Mouse (Mus musculus) spleen, postnatal 36 days (tissue): Measurements from ENCODE around the gene Tbc1d10a.

Source experiments
- DNase-seq, 2 experiments: peaks; one replicate each; pipeline ENCODE4 v3.0.0; 2022; ENCODE audit warnings: low spot score in 2 of 2, mixed read lengths in 1 of 2

The Tbc1d10a gene

DNA sequence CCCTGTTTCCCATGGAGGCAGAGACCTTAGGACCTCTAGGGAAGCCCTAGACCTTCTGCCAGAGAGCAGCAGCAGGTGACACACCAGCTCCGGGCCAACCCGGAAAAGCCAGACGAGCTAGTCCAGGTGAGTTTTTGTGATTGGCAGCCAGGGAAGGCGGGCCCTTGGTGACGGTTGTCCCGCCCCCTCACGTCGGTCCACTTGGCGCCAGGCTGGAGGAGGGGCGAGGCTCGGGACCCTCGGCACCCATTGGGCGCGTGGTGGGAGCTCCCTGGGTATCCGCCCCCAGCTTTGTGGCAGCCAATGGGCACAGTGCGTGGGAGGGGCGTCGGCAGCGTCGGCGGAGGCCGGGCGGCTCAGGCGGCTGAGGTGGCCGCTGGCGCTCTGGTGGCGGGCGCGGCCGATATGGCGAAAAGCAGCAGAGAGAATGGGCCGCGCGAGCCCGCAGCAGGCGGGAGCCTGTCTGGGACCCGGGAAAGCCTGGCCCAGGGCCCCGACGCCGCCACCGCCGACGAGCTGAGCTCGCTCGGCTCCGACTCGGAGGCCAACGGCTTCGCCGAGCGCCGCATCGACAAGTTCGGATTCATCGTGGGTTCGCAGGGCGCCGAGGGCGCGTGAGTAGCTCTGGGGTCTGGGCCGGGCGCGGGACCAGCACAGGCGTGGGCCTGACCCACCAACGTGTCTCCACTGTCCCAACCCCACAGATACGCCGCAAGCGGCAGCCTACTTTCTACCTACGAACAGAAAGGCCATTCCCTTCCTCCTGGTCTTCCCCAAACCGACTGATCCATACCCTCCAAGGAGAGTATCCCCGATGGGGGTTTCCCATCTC, at the start of gene Tbc1d10a:
Gene Tbc1d10a (plus strand): TSS at position 304 of the 832 bp plus-strand sequence.
- DNase-seq, result peak; percentile 99

GRCm38 (mm10) chr11:4138964-4139363, 47.6 kb upstream of the Tbc1d10a start:
- DNase-seq, result no peak

GRCm38 (mm10) chr11:4141505-4141904, 45.1 kb upstream of the Tbc1d10a start:
- no peak for DNase-seq

DNA sequence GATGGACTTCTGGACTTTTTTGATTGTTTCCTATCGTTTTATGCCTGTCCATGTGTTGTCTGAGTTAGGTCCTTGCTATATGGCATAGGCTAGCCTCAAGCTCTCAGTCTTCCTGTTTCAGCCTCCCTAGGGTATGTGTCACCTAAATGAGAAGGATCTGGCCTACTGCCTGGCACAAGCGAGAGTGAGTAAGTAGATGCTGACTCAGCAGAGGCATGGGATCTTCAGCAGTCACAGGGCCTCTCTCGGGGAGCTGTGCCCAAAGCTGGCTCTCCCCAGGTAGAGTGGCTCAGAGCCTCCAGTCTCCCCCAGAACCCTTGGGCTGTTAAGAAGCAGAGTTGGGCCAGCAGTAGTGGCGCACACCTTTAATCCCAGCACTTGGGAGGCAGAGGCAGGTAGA, 44.2 kb upstream of the Tbc1d10a start:
- no peak for DNase-seq

GRCm38 (mm10) chr11:4143281-4144062, 43.1 kb upstream of the Tbc1d10a start:
- DNase-seq, result no peak

DNA sequence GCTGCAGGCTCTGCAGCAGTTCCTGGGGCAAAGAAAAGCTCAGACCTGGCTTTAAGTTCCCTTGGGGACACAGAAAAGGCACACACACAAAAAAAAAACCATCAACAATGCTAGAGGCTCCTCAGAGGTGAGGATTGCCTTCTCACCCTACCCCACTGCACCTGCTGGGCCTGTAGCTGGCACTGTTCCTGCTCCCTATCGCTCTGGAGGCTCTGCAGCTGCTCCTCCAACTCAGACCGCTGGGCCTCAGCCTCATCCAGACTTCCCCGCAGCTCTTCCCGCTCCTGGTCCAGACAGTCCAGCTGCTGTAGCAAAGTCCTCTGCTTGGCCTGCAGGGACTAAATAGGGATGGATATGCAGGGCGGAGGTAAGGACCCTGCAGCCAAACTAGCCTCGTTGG, 40.2 kb upstream of the Tbc1d10a start:
- no peak for DNase-seq

GRCm38 (mm10) chr11:4147098-4147497, 39.5 kb upstream of the Tbc1d10a start:
- no peak for DNase-seq

DNA sequence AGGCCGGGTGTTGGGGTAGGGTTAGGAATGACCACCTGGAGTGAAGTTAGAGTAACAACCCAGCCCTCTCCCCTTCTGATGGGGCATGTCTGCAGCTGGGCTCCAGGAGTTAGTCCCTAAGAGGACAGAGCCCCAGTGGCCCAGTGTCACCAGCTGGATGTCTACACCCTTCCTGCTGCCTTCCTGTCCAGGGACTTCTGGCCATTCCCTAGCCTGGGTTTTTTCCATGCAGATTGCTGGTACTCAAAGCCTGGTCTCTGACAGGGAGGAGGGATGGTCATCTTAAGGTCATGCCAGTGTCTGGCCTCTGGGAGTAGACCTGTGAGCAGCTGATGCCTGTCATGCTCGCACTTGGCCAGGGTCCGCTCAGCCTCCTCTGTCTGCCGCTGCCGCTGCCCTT, 38.5 kb upstream of the Tbc1d10a start:
- DNase-seq, result no peak

DNA sequence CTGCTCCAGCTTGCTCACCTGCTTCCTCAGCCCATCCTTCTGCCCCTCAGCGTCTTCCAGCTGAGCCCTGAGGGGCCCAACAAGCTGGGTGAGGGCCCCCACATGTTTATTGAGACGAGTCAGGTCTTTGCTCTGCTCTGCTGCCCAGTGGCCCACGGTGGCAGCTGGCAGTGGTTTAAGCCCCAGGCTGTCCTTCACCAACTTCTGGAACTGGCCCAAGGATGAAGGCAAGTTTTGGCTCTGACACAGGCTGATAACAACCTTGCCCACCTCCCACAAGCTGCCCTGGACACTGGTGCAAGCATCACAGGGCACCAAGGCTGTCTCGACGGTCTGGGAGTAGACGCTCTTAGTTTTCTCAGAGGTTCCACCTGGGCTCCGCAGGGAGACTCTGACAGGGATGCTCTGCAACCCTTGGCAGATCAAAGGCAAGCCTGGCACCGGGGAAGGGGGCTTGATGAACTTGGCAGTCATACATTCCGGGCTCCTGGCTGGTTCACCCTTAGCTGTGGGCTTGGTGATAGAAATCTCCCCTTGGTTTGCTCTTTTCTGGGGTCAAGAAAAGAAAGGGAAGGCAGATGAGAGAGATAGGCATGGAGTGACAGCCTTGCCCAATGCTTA, 37.9 kb upstream of the Tbc1d10a start:
- DNase-seq, result no peak

- no peak for DNase-seq
These were observed 36.7 kb upstream of the Tbc1d10a start for GRCm38 (mm10) chr11:4149886-4150285.

DNA sequence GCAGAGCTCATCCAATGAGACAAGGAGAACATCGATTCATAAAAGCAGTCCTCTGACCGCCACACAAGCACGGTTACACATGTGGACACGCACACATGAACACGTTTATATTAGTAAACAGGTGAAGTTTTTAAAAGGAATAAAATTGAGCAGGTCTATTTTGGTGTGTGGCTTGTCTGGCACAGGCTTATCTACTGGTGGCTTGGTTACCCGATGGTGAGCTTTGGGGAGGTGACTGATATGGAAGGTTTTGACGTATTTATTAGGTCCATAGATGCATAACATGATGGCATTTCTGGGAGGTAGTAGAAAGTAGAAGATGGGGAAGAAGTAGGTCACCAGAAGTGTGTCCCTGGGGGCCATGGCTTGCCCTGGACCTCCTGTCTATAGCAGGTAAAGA, 32.9 kb upstream of the Tbc1d10a start:
- DNase-seq, result no peak

- no peak for DNase-seq
These were observed 30.9 kb upstream of the Tbc1d10a start for GRCm38 (mm10) chr11:4155641-4156040.

- no peak for DNase-seq
These were observed 27.9 kb upstream of the Tbc1d10a start for GRCm38 (mm10) chr11:4158676-4159075.

GRCm38 (mm10) chr11:4159808-4160708, 26.5 kb upstream of the Tbc1d10a start, which contains the start of the genes Ccdc157 and Sf3a1:
Gene Ccdc157 (minus strand): TSS chr11:4160293.
Gene Sf3a1 (plus strand): TSS chr11:4160350.
- peak; percentile 93 for DNase-seq

DNA sequence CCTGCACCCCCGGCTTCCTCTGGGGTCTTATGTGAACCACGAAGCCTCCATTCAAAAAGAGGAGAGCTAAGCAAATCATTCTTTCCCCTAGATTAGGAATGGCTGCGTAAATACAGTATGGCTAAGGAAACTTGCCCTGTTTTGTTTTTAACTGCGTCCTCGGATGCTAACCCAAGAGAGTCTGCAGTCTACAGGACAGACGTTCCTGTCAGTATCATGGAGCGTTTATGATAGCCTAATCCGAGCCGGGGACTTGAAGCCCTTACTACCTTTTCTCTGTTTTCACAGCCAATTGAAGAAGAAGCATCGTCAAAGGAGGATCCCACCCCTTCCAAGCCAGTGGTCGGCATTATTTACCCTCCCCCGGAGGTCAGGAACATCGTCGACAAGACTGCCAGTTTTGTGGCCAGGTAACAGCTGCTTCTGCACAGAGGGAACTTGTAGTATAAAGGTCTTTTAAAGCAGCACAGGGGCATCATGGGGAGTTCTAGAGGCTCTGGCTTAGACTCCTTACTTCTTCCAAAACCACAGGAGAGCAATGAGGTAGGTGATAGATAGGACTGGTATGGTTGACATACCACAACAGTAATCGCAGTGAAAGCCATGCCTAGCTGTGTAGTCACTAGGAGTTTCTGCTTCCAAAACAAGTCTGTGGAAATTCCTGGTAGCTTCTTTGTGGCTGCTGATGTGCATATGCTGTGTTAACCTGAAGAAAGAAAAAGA, 25.7 kb upstream of the Tbc1d10a start:
- no peak for DNase-seq

DNA sequence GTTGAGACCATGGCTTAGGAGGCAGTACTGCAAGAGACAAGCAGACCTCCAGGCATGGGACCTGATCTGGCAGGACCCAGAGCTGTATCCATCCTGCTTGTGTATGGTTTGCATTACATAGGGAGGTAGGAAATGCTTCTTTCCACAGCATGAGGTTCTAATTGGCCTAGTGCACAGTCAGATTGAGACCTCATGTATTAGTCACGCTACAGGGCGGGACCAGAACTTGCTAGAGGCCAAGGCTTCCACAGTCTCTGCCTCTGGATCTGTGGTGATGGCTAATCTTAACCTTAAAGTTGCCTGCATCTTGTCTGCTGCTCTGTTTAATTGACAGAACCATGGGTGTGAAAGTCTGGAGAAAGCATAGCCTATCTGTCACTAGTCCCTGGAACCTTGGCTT, 21.9 kb upstream of the Tbc1d10a start:
- DNase-seq, result no peak

- no peak for DNase-seq
These were observed 20.0 kb upstream of the Tbc1d10a start for GRCm38 (mm10) chr11:4166467-4167090.

DNA sequence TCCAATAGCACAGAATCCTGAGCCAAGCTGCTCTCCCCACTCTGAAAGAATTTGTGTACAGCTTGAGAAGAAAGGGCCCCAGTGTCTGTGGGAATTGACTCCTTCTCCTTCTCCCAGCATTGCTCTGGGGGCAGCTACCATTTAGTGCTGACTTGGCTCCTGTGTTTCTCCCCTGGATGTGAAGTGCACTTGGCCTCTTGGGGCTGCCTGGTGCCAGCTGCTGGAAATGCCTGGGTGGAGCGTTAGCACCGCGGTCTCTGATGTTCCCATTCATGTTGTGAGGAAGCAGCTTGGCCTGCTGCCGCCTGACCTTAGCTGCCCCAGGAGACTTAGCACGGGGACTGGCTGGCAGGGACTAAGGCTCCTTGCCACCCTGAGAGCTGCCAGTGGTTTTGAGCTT, 12.0 kb upstream of the Tbc1d10a start:
- DNase-seq, result no peak

- DNase-seq, result no peak
These were observed 8.9 kb upstream of the Tbc1d10a start for GRCm38 (mm10) chr11:4177716-4178115.

DNA sequence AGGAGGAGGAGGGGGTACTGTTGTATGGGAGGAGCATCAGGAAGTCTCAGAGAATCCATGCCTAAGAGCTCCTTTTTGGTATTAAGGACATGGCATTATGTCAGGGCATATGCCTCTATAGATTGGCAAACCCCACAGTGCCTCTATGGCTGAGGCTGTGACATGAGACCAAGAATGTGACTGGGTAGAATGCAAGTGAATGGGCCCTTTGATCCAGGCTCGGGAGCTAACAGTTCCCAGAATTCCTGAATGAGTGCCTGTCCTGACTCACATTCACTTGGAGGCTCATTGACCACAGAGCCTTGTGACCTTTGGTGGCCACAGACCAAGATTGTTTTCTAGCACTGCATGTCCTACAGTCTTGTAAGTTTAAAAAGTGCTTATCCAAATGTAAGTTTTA, 4.5 kb upstream of the Tbc1d10a start:
- DNase-seq, result no peak
